Mouse (Mus musculus) erythroblast, embryonic 14.5 days (primary cell): ENCODE measurements at regions not wholly inside any gene's neighbourhood (a gene's known extent, or its start where the extent isn't known, plus 50 kb on each side); places are given as distances from the start of the nearest gene placed in this dataset.

Experiments
- H3K27me3 ChIP-seq: 2 replicates; pipeline ENCODE4 v1.6.1; 2012; ENCODE audit warnings: inconsistent platforms; ENCODE audit not compliant: control insufficient read depth
- H3K36me3 ChIP-seq: 2 replicates; pipeline ENCODE4 v1.6.1; 2012; ENCODE audit warnings: mild to moderate bottlenecking, inconsistent platforms; ENCODE audit not compliant: control insufficient read depth
- H3K4me1 ChIP-seq: 2 replicates; pipeline ENCODE4 v1.6.1; 2012; ENCODE audit warnings: inconsistent platforms; ENCODE audit not compliant: control insufficient read depth
- H3K4me3 ChIP-seq: replicated peaks from 2 replicates; pipeline ENCODE3; 2012; ENCODE audit warnings: moderate library complexity, mild to moderate bottlenecking, inconsistent platforms
- H3K9me3 ChIP-seq: 2 replicates; pipeline ENCODE4 v1.6.1; 2012; ENCODE audit warnings: low read length, inconsistent platforms, mixed read lengths; ENCODE audit not compliant: control insufficient read depth
- GATA1 ChIP-seq: IDR thresholded peaks from 2 replicates; pipeline ENCODE4 v1.6.1; 2012; ENCODE audit warnings: low read length, inconsistent platforms, mixed read lengths
- TAL1 ChIP-seq: IDR thresholded peaks from 3 replicates; pipeline ENCODE4 v1.6.1; 2012; ENCODE audit warnings: low read length, inconsistent platforms, mixed read lengths

DNA sequence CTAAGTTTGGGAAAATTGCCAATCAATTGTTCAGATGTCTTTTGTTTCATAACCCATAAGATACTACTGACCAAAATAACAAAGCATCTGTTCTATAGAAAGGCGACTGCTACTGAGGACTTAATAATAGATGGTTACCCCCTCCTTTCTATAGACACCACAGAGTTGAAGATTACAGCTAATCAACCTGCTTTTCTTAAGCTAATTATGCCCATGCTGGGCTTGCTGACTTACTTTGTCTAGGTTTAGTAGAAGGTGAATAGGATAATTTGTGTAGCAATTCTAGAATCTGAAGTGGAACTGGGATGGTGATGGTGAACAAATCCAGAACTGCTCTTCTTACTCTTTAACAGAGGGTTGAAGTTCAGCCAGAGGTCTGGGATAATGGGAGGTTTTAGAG is 53.8 kb upstream of the Tbx18 start:
- TF ChIP-seq TAL1 (no peak), GATA1 (no peak)
- no peaks in the 10 kb centered on the region for H3K36me3 ChIP-seq
- H3K9me3 ChIP-seq, result no peaks in the 10 kb centered on the region
- H3K27me3 ChIP-seq, result no peaks in the 10 kb centered on the region
- no peaks in the 10 kb centered on the region for H3K4me1 ChIP-seq
- H3K4me3 ChIP-seq, result no peak overlapping the region

DNA sequence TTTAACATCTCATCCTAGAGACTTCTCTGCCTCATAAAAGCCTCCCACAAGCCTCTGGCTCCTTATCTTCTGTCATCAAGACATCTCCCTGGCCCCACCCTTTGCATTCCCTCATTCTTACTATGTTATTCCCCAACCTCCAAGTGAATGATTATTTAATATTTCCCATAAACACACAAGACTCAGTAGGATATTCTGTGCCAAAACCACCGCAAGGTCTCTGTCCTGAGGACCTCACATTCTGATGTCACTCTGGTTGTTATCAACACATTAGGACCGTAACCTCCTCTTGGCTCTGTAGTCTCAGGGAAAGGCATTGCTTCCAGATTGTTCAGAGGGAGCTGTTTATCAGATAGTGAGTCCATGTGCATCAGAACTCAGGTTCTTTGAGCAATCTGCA is 80.7 kb upstream of the Tbx18 start:
- Histone ChIP-seq H3K27me3 (no peaks in the 10 kb centered on the region), H3K4me1 (no peaks in the 10 kb centered on the region), H3K9me3 (peaks cover 2% of the 10 kb centered on the region; the same call in 1 of the 2 replicates), H3K4me3 (no peak overlapping the region), H3K36me3 (no peaks in the 10 kb centered on the region)
- no peak for TF ChIP-seq TAL1
- TF ChIP-seq GATA1, result no peak

DNA sequence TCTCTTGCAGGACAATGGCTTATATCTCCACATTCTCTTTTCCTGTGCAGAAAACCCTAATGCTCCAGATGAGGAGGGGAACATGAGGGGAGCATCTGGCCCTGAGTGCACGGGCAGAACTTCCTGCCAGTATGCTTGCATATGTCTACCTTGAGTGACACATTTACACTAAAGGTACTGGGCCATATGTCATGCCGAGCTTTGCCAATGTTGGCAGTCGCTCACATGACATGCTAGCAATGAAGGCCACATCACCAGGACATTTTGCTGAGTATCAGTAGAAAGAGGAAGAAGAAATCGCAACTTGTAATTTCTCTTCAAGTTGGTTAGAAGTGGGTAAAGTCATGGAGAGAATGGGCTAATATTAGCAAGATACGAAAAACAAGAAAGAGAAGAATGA is 91.2 kb upstream of the Tbx18 start:
- TF ChIP-seq TAL1 (no peak), GATA1 (no peak)
- Histone ChIP-seq H3K36me3 (no peaks in the 10 kb centered on the region), H3K4me1 (no peaks in the 10 kb centered on the region), H3K4me3 (no peak overlapping the region), H3K9me3 (peaks cover 9% of the 10 kb centered on the region; the same call in 1 of the 2 replicates), H3K27me3 (no peaks in the 10 kb centered on the region)

DNA sequence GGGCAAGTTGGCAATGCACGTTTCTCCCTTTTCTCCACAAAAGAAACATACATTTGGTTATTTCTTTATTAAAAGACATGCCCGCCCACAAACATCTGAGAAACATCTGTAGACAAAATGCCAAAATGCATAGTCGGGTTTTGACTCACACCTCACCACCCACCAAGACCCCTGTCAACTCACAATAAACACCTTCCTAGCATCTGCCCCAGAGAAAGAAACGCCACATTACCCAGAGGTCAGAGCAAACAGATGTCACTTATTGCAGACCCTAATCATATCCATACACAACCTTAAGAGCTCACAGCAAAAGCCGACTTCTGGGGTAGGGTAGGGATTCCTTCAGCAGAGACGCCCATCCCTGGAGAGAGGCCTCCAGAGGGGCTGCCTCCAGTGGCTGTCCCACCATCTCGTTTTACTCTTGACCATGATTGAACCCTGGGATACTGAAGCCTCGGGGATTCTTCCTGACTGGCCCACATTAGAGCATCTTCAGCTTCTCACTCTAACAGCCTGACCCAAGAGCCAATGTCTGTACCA is 93.7 kb upstream of the Tbx18 start:
- TF ChIP-seq TAL1 (no peak), GATA1 (no peak)
- peaks cover 9% of the 10 kb centered on the region; the same call in 1 of the 2 replicates for H3K9me3 ChIP-seq
- H3K4me3 ChIP-seq, result no peak overlapping the region
- no peaks in the 10 kb centered on the region for H3K4me1 ChIP-seq
- no peaks in the 10 kb centered on the region for H3K36me3 ChIP-seq
- no peaks in the 10 kb centered on the region for H3K27me3 ChIP-seq

DNA sequence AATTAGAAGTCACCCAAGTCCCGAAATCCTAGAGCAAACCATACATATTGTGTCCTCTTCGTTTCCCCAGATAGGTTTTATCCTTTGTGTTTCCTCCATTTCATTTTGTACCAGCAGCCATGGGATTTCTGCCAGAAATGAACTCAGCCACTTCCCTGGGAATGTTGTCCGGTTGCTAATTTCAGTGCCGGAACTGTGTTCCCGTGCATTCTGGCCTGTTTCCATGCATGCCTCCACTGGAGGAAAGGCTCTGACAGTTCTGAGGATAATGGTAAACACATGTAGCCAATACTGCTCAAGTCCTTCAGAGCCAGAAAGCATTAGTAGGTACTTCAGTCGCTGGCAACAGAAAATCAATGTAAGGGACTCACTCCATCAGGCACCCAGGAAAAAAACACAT is 112.8 kb upstream of the Tbx18 start:
- no peaks in the 10 kb centered on the region for H3K27me3 ChIP-seq
- H3K9me3 ChIP-seq, result peaks cover 5% of the 10 kb centered on the region; the same call in 1 of the 2 replicates
- no peak overlapping the region for H3K4me3 ChIP-seq
- no peaks in the 10 kb centered on the region for H3K36me3 ChIP-seq
- TF ChIP-seq TAL1 (no peak), GATA1 (no peak)
- H3K4me1 ChIP-seq, result no peaks in the 10 kb centered on the region

DNA sequence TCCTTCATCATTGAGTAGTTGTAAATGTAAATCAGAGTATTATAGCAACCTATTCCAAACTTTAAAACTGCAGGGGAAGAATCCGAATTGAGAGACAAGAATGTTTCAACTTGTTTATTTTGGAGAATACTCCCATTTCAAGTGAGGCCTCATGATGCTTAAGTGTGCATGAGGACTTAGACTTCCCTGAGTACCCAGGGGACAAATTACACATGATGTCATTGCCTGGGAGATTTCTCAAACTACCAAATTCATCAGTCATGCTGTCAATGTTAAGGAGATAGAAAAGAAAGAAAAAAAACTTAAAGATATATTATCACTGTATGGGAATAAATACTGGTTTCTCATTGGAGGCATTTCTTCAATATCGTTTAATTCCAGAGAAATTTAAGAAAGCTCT is 113.4 kb upstream of the Tbx18 start:
- Histone ChIP-seq H3K9me3 (peaks cover 5% of the 10 kb centered on the region; the same call in 1 of the 2 replicates), H3K4me1 (no peaks in the 10 kb centered on the region), H3K4me3 (no peak overlapping the region), H3K36me3 (no peaks in the 10 kb centered on the region), H3K27me3 (no peaks in the 10 kb centered on the region)
- no peak for TF ChIP-seq TAL1
- TF ChIP-seq GATA1, result no peak

DNA sequence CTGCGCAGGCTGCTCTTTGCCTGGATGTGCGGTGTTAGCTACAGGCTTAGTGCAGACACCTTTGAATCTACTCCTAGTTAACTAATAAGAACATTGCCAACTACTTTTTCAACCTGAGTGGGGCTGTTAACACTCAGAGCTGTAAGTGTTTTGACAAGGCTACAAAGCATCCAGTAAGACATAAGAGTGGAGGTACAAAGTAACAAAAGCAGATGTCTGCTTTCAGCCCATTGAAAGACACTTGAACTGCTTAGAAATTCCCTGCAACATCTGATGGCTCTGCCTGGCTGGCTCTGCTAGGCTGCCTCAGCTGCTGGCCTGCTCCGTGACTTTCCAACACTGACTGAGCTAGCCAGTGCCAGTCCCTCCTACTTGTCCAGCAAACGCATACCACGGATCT is 117.8 kb upstream of the Tbx18 start:
- H3K36me3 ChIP-seq, result no peaks in the 10 kb centered on the region
- TF ChIP-seq TAL1 (no peak), GATA1 (no peak)
- no peak overlapping the region for H3K4me3 ChIP-seq
- no peaks in the 10 kb centered on the region for H3K4me1 ChIP-seq
- no peaks in the 10 kb centered on the region for H3K27me3 ChIP-seq
- peaks cover 5% of the 10 kb centered on the region; the same call in 1 of the 2 replicates for H3K9me3 ChIP-seq

DNA sequence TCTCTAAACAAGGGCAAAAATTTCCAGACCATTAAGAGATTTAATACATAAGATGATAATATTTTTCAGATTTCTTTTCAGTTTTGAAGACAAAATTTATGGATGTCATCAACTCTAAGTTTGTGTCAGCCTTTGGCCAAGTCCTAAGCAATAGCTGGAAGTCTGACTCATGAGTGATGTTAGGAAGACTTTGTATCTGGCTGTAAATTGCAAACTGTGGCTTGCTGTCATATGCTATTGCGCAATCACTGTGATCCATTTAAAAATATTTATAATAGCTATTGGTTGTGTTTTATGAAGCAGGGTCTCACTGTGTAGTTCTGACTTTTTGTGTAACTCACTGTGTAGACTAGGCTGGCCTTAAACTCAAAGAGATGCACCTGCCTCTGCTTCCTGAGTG is 119.1 kb upstream of the Tbx18 start:
- Histone ChIP-seq H3K9me3 (peaks cover 5% of the 10 kb centered on the region; the same call in 1 of the 2 replicates), H3K36me3 (no peaks in the 10 kb centered on the region), H3K4me3 (no peak overlapping the region), H3K27me3 (no peaks in the 10 kb centered on the region), H3K4me1 (no peaks in the 10 kb centered on the region)
- TF ChIP-seq TAL1 (no peak), GATA1 (no peak)

DNA sequence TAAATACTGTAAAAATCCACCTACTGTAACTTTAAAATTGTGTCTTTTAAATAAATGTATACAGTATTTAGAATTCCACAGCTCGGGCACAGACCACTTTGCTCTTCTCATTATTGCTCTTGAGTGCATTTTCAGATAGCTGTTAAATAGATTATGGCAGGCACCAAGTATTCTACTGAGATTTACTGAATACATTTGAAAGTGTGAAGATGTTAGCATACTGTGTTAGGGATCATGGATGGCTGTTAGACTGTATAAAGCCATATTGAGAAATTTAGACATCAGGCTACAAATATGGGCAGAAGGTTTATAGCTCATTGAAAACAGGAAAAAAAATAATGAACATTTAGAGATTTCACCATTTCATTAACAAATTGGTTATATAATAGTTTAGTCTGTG is 130.5 kb upstream of the Tbx18 start:
- Histone ChIP-seq H3K27me3 (no peaks in the 10 kb centered on the region), H3K4me1 (no peaks in the 10 kb centered on the region), H3K36me3 (no peaks in the 10 kb centered on the region), H3K4me3 (no peak overlapping the region), H3K9me3 (peaks cover 8% of the 10 kb centered on the region; the same call in 1 of the 2 replicates)
- TF ChIP-seq GATA1, result no peak
- no peak for TF ChIP-seq TAL1

DNA sequence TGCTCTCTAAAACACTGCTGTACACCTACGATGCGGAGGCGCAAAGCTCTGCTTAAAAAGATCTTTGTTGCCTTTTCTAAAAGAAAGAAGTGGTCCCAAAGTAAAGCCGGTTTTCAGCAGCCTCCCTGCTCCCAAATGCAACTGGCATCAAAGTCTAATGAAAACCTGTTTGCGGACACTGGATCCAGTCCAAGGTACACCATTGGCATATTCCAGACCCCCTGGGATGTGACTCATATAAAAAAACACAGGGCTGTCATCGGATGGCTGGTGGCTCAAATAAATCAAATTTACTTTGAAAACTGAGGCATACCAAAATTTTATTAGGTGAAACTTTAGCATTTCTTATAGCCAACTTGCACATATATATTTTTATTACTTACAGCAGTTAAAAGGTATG is 134.2 kb upstream of the Tbx18 start:
- H3K4me1 ChIP-seq, result no peaks in the 10 kb centered on the region
- H3K9me3 ChIP-seq, result peaks cover 13% of the 10 kb centered on the region
- no peaks in the 10 kb centered on the region for H3K36me3 ChIP-seq
- no peak for TF ChIP-seq GATA1
- TF ChIP-seq TAL1, result no peak
- H3K27me3 ChIP-seq, result no peaks in the 10 kb centered on the region
- H3K4me3 ChIP-seq, result no peak overlapping the region
